Mouse (Mus musculus) adrenal gland, adult 2 months (tissue): ENCODE measurements around the gene Gm13539. TPM values are rescaled to one million over a fixed set of nuclear protein-coding genes. Genes with fewer than 3 reads are reported as not detected.
"Not testable (repeated sequence)": the region's sequence is repeated elsewhere in the genome, so short reads cannot be mapped to it uniquely, and the experiment has no call there.

Experiments used
- DNase-seq: peaks from one replicate; pipeline ENCODE4 v3.0.0; 2021
- long read RNA-seq: library from polyadenylated mRNA; stranded (forward); transcript quantifications from one replicate; pipeline ENCODE4 v2.0.0, GENCODE M21; 2021
- polyA plus RNA-seq: library from polyadenylated mRNA; depleted of rRNA; stranded (reverse); fragments of >200 nt; gene quantifications from 2 replicates; pipeline ENCODE4 v1.2.3, GENCODE M21; 2012; rRNA removed
- total RNA-seq, 2 experiments: library from RNA; stranded (reverse); gene quantifications; 2 replicates each; pipeline ENCODE4 v1.2.3; 2021

Gm13539 gene
- total RNA-seq: not detected
- polyA plus RNA-seq: not detected in 2 replicates
- long read RNA-seq: 0 reads

- DNase-seq: no peak
These were observed at the start of gene Gm13539 for GRCm38 (mm10) chr2:25781957-25782356. Gene Gm13539, plus strand, starts transcription at chr2:25782257.

GRCm38 (mm10) chr2:25733199-25733930 lies 48.7 kb upstream of the Gm13539 start:
- DNase-seq: no peak

GRCm38 (mm10) chr2:25736709-25737108 lies 45.3 kb upstream of the Gm13539 start, which contains the start of gene Obp2b:
Gene Obp2b, plus strand, starts transcription at chr2:25737009.
- DNase-seq: not testable (repeated sequence)

- no peak for DNase-seq
These were observed 40.4 kb upstream of the Gm13539 start for GRCm38 (mm10) chr2:25741671-25742070.

- no peak for DNase-seq
These were observed 27.9 kb upstream of the Gm13539 start for GRCm38 (mm10) chr2:25754201-25754600.

GRCm38 (mm10) chr2:25758064-25758625 lies 23.9 kb upstream of the Gm13539 start:
- DNase-seq: no peak

- DNase-seq: no peak
These were observed 16.8 kb upstream of the Gm13539 start, which contains the start of gene Lcn3 for GRCm38 (mm10) chr2:25765269-25765668. Gene Lcn3, plus strand, starts transcription at chr2:25765569.

- DNase-seq: no peak
These were observed 14.3 kb upstream of the Gm13539 start for GRCm38 (mm10) chr2:25767764-25768163.

GRCm38 (mm10) chr2:25773507-25773906 lies 8.6 kb upstream of the Gm13539 start:
- DNase-seq: no peak

GRCm38 (mm10) chr2:25774640-25775039 lies 7.4 kb upstream of the Gm13539 start:
- DNase-seq: no peak

GRCm38 (mm10) chr2:25775991-25776390 lies 6.1 kb upstream of the Gm13539 start:
- peak; percentile 52 for DNase-seq

GRCm38 (mm10) chr2:25776717-25777116 lies 5.3 kb upstream of the Gm13539 start, which contains the start of gene Lcn11:
Gene Lcn11, plus strand, starts transcription at chr2:25777017.
- no peak for DNase-seq

GRCm38 (mm10) chr2:25779076-25779475 lies 3.0 kb upstream of the Gm13539 start:
- no peak for DNase-seq

GRCm38 (mm10) chr2:25780921-25781320 lies 1.1 kb upstream of the Gm13539 start:
- DNase-seq: no peak

GRCm38 (mm10) chr2:25785573-25786322 lies 3.7 kb downstream of the Gm13539 start:
- no peak for DNase-seq

- no peak for DNase-seq
These were observed 7.0 kb downstream of the Gm13539 start for GRCm38 (mm10) chr2:25789092-25789491.

- DNase-seq: no peak
These were observed 15.6 kb downstream of the Gm13539 start for GRCm38 (mm10) chr2:25797635-25798034.

GRCm38 (mm10) chr2:25798065-25798464 lies 16.0 kb downstream of the Gm13539 start:
- DNase-seq: no peak

- DNase-seq: peak; percentile 51
These were observed 29.7 kb downstream of the Gm13539 start for GRCm38 (mm10) chr2:25811711-25812110.

- DNase-seq: no peak
These were observed 31.3 kb downstream of the Gm13539 start for GRCm38 (mm10) chr2:25813364-25813763.

- DNase-seq: not testable (repeated sequence)
These were observed 33.7 kb downstream of the Gm13539 start, which contains the start of gene Glt6d1 for GRCm38 (mm10) chr2:25815748-25816147. Gene Glt6d1, minus strand, starts transcription at chr2:25815848.

- no peak for DNase-seq
These were observed 40.7 kb downstream of the Gm13539 start, which contains the start of gene Lcn9 for GRCm38 (mm10) chr2:25822806-25823205. Gene Lcn9, plus strand, starts transcription at chr2:25823153.

- no peak for DNase-seq
These were observed 42.7 kb downstream of the Gm13539 start for GRCm38 (mm10) chr2:25824751-25825150.
